Mouse (Mus musculus) macrophage (primary cell): ENCODE data around the gene Lats1. TPM values are rescaled to one million over a fixed set of nuclear protein-coding genes. Genes with fewer than 3 reads are reported as not detected.

Experiments used
- polyA plus RNA-seq: library from polyadenylated mRNA; stranded (reverse); fragments of 250-400 nt; gene quantifications from 3 replicates; pipeline ENCODE4 v1.2.4, GENCODE M21; 2018; ENCODE audit warnings: inconsistent platforms

Lats1 gene
- polyA plus RNA-seq, 1 experiment from 2014 or later, result 13.7 TPM

Other genes with a start within 250 kb of the Lats1 start
- gene Ulbp1, start 207.6 kb upstream of the Lats1 start, polyA plus RNA-seq, result 15.3 to 31.3 TPM (median 23.8 TPM) in 3 replicates
- 8.9 to 12.3 TPM (median 11.3 TPM) in 3 replicates for gene Lrp11, start 91.4 kb upstream of the Lats1 start, polyA plus RNA-seq
- gene Nup43, start 13.7 kb upstream of the Lats1 start, polyA plus RNA-seq, result 4.6 to 21.2 TPM (median 6.0 TPM) in 3 replicates
- gene Pcmt1, start 78 bp upstream of the Lats1 start, polyA plus RNA-seq, result 35.0 to 67.7 TPM (median 47.9 TPM) in 3 replicates
- 26.3 to 32.2 TPM (median 29.9 TPM) in 3 replicates for gene Katna1, start 44.8 kb downstream of the Lats1 start, polyA plus RNA-seq
- 42.7 to 123 TPM (median 50.0 TPM) in 3 replicates for gene Ginm1, start 111.6 kb downstream of the Lats1 start, polyA plus RNA-seq
- gene Ppil4, start 111.7 kb downstream of the Lats1 start, polyA plus RNA-seq, result 19.7 to 34.0 TPM (median 19.9 TPM) in 3 replicates
- 21.6 to 37.6 TPM (median 28.7 TPM) in 3 replicates for gene Zc3h12d, start 151.3 kb downstream of the Lats1 start, polyA plus RNA-seq